Mouse (Mus musculus) embryo, embryonic 9.5 days (tissue): ENCODE data around the gene Ubxn7.

Experiments used
- DNase-seq: peaks from one replicate; pipeline ENCODE4 v3.0.0-alpha.2; 2017; ENCODE audit errors: extremely low spot score

The Ubxn7 gene

GRCm38 (mm10) chr16:32434066-32434465 is 102.0 kb downstream of the Ubxn7 start:
- DNase-seq = no peak

GRCm38 (mm10) chr16:32434691-32435090 is 102.6 kb downstream of the Ubxn7 start:
- DNase-seq = no peak

- DNase-seq = no peak
These were observed 104.6 kb downstream of the Ubxn7 start for GRCm38 (mm10) chr16:32436657-32437056.

GRCm38 (mm10) chr16:32437266-32437665 is 105.2 kb downstream of the Ubxn7 start:
- no peak for DNase-seq

GRCm38 (mm10) chr16:32441432-32441831 is 109.4 kb downstream of the Ubxn7 start:
- DNase-seq = no peak
